Mouse (Mus musculus): Measurements from ENCODE around the gene Hexim1.

Gene Hexim1

GRCm38 (mm10) chr11:103116008-103116818, at the start of gene Hexim1:
TSS of gene Hexim1 (plus strand) at chr11:103116231.
- DNase-seq (ENCODE audit: low spot score in 2 of 2) = peak; percentile 100

GRCm38 (mm10) chr11:103067051-103067361, 49.0 kb upstream of the Hexim1 start:
- no peak for DNase-seq (ENCODE audit: low spot score in 2 of 2)

- DNase-seq (ENCODE audit: low spot score in 2 of 2) = no peak
These were observed 48.5 kb upstream of the Hexim1 start for GRCm38 (mm10) chr11:103067457-103068001.

DNA sequence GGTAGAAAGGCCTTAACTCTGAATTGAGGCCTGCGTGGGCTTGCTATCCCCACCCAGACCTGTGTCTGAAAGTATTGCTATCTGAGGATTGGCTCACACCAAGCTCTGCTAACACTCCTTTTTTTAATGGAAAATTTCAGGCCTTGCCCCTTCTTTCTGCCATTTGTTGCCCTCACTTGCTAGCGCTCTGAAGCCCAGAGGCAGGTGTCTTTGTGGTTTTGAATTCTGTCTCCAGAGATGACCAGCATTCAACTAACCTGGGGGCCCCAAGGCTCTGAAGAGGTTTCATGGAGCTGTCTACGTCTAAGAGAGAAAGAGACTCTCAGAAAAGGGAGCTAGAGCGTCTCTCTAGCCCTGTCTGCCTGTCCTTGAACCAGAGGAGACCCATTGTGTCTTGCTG, 47.8 kb upstream of the Hexim1 start:
- DNase-seq (ENCODE audit: low spot score in 2 of 2) = no peak

- DNase-seq (ENCODE audit: low spot score in 2 of 2) = no peak
These were observed 47.1 kb upstream of the Hexim1 start for GRCm38 (mm10) chr11:103068884-103069283.

- DNase-seq (ENCODE audit: low spot score in 2 of 2) = no peak
These were observed 46.3 kb upstream of the Hexim1 start for GRCm38 (mm10) chr11:103069731-103070130.

DNA sequence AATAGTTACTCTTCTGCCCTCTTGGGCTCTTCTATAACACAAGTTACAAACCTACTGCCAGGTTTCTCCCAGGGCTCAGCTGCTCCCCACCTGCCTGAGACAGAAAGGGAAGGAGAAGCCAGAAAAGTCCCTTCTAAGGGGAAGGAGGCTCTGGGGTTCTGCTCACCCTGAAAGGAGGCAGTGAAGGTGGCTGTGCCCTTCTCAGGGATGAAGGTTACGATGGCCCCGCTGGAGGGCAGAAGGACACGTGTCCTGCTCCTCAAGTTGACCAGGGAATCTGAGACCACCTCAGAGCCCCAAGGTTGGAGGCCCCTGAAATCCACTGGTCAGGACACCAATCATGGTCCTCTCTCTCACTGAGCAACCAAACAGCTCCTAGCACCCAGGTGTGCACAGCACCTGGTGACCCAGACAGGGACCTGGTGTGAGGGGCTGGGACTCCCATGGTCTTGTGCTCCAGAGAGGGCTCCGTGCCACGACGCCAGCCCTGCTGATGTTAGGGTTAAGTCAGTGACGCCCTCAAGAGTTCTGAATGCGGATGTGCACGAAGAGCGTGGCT, 45.6 kb upstream of the Hexim1 start:
- DNase-seq (ENCODE audit: low spot score in 2 of 2) = no peak

- no peak for DNase-seq (ENCODE audit: low spot score in 2 of 2)
These were observed 42.4 kb upstream of the Hexim1 start for GRCm38 (mm10) chr11:103073671-103074070.

DNA sequence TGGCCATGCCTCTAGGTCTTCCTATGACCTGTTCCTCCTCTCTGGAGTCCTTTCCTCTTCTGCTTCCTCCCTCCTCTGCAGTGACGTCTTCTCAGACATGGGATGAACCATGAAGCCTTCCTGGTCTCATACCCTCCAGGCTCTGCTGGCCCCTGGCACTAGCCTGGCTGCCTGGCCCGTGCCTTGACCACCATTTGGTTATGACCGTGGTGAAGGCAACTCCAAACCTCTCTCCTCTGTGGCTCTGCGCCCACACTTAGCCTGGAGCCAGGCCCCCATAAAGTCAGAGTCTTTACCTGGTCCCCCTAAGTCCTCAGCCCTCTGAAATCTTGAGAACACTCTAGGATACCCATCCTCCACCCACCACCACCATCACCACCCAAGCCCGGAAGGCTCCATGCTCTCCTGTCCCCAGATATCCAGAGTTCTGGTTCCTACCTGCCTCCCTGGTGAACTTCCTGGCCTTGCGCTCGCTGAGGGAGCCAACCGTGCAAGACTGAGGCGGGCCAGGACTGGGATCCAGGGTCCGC, 41.8 kb upstream of the Hexim1 start:
- DNase-seq (ENCODE audit: low spot score in 2 of 2) = no peak

DNA sequence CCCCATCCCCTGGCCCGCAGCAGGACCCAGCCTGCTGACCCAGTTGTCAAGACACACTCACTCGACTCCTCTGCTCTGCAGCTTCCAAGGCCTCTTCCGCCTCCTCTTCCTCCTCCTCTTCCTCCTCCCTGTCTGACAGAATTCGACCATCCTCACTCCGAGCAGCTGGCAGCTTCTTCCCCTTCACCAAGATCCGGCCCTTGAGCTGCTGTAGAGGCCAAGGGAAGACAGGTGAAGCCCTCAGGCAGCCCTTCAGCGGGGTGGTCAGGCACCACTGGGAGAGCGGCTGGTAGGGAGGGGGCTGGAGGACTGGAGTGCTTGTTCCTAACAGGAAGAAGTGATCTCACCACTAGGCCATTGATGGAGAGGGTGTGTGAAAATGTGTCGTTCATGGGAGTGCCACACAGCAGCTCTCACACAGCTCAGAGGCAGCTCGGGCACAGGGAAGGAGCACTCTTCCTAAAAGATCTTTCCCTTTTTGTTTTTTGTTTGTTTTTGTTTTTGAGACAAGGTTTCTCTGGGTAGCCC, 41.2 kb upstream of the Hexim1 start:
- DNase-seq (ENCODE audit: low spot score in 2 of 2) = no peak

DNA sequence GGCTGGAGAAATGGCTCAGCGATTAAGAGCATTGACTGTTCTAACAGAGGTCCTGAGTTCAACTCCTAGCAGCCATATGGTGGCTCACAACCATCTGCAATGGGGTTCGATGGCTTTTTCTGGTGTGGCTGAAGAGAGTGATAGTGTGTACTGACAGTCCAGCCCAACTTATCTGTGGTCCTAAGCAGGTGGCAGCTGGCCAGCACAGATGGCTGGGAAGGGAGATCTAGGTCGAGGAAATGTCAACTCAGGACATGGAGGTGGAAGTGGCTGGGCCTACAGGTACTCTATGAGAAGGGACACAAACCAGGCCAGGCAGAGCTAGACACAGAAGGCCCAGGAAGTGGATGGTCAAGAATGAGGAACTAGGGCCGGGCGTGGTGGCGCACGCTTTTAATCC, 40.0 kb upstream of the Hexim1 start:
- no peak for DNase-seq (ENCODE audit: low spot score in 2 of 2)

DNA sequence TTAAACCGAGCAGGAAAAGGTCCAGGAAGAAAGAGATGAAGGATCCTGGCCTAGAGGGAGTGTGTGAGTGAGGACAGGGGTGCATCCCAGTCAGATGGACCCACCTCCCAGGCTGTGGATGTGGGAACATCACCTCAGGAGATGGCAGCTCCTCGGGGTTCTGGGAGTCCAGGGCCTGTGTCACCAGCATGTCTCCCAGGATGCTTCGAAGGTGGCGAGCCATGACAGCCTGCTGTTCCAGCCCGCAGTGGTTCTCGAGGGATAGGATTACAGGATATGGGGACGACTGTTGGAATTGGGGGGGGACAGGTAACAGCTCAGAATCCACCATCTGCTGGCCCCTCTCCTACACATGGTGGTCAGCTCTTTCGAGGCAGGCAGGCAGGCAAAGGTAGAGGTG, 39.5 kb upstream of the Hexim1 start:
- DNase-seq (ENCODE audit: low spot score in 2 of 2) = no peak

- DNase-seq (ENCODE audit: low spot score in 2 of 2) = no peak
These were observed 37.9 kb upstream of the Hexim1 start for GRCm38 (mm10) chr11:103078131-103078530.

DNA sequence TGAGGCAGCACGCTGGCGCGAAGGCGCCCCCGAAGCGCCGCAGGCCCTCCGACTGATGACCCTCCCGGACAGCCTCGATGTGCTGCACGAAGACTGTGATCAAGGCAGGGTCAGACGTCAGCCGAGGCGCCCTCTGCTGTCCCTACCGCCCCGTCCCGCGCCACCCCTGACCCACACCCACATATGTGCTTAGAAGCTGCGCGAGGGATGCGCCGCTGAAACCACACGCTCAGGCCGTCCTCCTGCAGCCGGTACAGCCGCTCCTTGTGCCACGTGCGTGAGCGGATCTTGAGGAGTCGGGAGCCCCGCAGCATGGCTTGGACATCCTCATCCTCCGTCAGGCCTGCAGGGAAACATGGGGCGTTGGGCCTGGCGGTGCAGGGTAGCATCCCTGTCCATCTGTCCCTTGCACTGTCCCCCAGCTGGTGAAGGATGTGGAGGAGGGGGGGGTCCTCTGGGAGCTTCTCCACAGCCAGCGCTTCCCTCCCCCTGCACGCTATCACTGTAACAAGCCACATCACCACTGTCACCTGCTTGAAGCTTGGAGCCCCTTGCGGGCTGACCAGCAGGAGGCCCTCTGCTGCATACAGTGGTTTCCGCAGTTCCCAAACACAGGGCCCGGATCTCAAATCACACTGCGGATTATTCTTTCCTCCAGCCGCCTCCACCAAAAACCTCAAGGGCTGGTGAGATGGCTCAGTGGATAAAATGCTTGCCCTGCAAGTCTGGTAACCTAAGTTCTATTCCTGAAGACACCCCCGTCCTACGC, 35.5 kb upstream of the Hexim1 start:
- DNase-seq (ENCODE audit: low spot score in 2 of 2) = no peak

- no peak for DNase-seq (ENCODE audit: low spot score in 2 of 2)
These were observed 34.4 kb upstream of the Hexim1 start for GRCm38 (mm10) chr11:103081631-103082030.

DNA sequence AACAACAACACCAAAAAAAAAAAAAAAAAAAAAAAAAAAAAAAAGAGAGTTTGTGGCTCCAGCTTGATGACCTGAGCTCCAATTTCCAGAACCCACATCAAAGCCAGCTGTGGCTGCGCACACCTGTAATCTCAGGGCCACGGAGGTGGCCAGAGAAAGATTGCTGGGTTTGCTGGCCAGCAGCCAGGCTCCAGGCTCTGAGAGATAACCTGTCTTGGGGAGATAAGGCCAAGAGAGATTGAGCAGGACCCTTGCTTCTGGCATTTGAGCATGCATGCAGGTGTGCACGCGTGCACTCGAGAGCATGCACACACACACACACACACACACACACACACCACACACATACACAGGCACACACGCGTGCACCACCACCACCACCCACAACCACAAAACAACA, 22.7 kb upstream of the Hexim1 start:
- DNase-seq (ENCODE audit: low spot score in 2 of 2) = no peak

DNA sequence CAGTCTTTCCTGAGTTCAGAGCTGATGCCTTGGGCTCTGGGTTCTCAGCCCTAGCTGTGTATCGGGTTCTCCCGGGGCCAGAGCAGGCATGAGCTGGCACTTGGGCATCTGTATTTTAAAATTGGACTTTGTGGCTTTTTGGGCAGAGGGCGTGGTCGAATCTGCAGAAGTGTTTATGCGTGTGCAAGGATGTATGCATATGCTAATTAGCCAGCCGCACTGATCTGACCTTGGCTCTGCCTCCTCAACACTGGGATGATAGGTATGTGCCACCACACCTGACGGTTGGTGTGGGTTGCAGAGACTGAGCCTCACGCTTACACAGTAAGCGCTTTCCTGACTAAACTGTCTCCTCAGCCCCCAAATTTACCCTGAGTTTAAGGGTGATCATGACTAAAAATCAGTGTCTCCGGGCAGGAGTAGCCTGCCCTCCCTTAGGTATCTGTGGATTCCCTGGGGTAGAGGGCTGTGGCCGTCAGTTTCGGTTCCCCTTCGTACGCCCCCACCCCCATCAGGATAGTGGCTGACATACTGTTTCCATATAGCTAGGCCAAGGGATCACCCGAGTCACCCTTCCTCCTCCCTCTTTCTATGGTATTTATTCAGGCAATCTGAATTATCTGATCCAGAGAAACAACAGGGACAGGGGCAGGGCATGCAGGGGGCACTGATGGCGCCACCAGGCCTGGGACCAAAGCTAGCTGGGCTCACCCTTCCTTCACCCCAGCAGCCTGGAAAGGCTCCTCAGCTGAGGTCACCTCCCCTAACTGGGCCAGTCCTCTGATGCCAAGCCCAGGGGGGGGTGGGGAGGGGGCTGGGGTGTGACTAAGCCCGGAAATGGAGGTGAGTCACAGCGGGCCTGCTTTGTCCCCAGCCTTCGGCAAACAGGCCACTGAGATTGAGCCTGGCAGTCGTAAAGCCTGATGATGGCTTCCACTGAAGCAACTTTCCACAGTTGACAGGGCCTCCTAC, 21.9 kb upstream of the Hexim1 start:
- DNase-seq (ENCODE audit: low spot score in 2 of 2) = no peak

GRCm38 (mm10) chr11:103095107-103095670, 20.8 kb upstream of the Hexim1 start:
- DNase-seq (ENCODE audit: low spot score in 2 of 2) = no peak

- DNase-seq (ENCODE audit: low spot score in 2 of 2) = no peak
These were observed 20.2 kb upstream of the Hexim1 start for GRCm38 (mm10) chr11:103095801-103096200.
